Mouse (Mus musculus): ENCODE results near the gene Wdr93. TPM values are rescaled to one million over a fixed set of nuclear protein-coding genes. Genes with fewer than 3 reads are reported as not detected.

Gene Wdr93
- polyA plus RNA-seq, 1 experiment from 2014 or later = 0.45 TPM

DNA sequence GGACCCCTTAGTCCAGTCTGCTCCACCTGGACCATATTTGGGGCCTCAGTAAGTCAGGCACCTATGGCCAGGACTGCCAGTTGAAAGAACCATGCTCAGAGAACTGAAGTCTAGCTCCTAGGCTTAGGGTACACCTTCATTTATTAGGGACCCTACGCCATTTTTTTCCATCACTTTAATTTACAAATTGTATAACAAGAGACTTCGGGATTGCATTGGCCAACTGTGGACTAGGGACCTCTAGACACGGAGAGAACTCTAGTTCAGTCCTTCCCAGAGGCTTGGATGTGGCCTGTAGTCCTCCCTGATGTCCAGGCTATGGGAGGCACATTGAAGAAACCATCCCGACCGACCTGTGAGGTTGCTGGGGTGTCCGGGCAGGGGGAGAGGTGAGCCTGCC lies 50.7 kb downstream of the Wdr93 start, which contains the start of gene Mesp1:
Gene Mesp1 (minus strand): TSS at position 101 of the 400 bp plus-strand sequence.
- Histone ChIP-seq H3K4me1 (peaks cover 50% of the 10 kb centered on the region), H3K9me3 (no peaks in the 10 kb centered on the region), H3K27me3 (ENCODE audit: poor library complexity, severe bottlenecking) (peaks cover 93% of the 10 kb centered on the region), H3K36me3 (replicated peaks) (no peaks in the 10 kb centered on the region), H3K4me3 (peak within 1 kb of the TSS; percentile 56), H3K27ac (peak within 1 kb of the TSS; percentile 48)
- WGBS = 78% methylated on average over 6 of the region's 6 CpGs
- no peak for DNase-seq (ENCODE audit: extremely low spot score, low spot score)

DNA sequence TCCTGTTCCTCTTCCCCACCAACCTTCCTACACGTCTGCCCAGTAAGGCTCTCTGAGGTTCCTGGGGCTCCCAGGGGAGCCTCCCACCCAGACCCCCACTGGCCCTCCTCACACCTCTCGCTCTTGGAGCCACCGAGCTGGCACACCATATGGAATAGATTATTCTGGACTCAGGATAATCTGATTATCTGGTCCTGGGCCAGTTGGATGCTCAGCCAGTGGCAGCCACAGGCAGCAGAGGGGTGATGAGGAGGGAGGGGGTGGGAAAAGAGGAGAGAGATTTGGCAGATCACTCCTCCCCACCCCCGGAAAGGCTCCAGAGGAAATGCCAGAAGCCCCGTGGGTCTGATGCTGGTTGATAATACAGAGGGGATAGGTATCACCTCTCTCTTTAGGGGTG lies 55.6 kb downstream of the Wdr93 start:
- 33% methylated on average over 5 of the region's 5 CpGs for WGBS
- H3K4me3 ChIP-seq = no peak overlapping the region
- H3K27me3 ChIP-seq (ENCODE audit: poor library complexity, severe bottlenecking) = peaks cover 64% of the 10 kb centered on the region
- H3K9me3 ChIP-seq = no peaks in the 10 kb centered on the region
- no peak for DNase-seq (ENCODE audit: extremely low spot score, low spot score)
- no peaks in the 10 kb centered on the region for H3K36me3 ChIP-seq (replicated peaks)
- peaks cover 39% of the 10 kb centered on the region for H3K4me1 ChIP-seq
- peak overlapping the region; percentile 6; the same call in 1 of the 2 replicates for H3K27ac ChIP-seq

DNA sequence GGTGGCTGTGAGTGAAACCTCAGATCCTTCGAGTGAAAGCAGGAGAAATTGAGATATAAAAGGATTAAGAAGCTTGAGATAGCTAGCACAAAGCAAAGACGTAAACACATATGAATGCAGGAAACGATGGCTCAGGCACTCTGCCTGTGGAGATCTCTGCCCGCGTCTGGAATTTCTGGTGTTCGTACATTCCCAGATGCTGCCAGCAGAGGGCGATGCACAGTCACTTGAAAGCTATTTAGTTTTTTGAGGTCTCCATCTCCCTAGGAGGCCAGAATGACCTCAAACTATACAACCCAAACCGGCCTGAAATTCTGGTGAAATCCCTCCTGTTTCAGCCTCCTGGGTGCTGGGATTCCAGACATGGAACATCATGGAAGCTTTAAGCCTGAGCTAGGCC lies 56.1 kb downstream of the Wdr93 start:
- WGBS = 4% methylated on average over 8 of the region's 8 CpGs
- Histone ChIP-seq H3K27ac (no peak overlapping the region), H3K4me1 (peaks cover 39% of the 10 kb centered on the region), H3K9me3 (no peaks in the 10 kb centered on the region), H3K36me3 (replicated peaks) (no peaks in the 10 kb centered on the region), H3K27me3 (ENCODE audit: poor library complexity, severe bottlenecking) (peaks cover 60% of the 10 kb centered on the region), H3K4me3 (no peak overlapping the region)
- DNase-seq (ENCODE audit: extremely low spot score, low spot score) = peak; percentile 79

DNA sequence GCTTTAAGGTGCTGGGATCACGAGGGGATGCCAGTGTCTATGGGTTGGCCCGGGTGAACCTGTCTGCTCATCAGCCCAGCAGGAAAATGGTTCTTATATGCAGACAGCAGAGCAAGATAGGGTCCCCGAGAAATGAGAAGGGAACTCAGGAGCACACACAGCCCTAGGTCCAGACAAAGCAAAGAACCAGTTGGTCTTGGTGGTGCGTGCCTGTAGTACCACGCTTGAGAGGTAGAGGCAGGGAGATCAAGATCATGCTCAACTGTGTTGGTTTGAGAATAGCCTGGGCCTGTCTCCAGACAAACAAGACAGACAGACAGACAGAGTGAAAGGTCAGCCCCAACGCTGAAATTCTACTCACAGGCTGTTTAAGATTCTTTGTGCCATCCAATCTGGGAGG lies 56.5 kb downstream of the Wdr93 start:
- Histone ChIP-seq H3K4me1 (peaks cover 39% of the 10 kb centered on the region), H3K4me3 (no peak overlapping the region), H3K27ac (no peak overlapping the region), H3K27me3 (ENCODE audit: poor library complexity, severe bottlenecking) (peaks cover 55% of the 10 kb centered on the region), H3K9me3 (no peaks in the 10 kb centered on the region), H3K36me3 (replicated peaks) (no peaks in the 10 kb centered on the region)
- no peak for DNase-seq (ENCODE audit: extremely low spot score, low spot score)
- 74% methylated on average over 6 of the region's 6 CpGs for WGBS

DNA sequence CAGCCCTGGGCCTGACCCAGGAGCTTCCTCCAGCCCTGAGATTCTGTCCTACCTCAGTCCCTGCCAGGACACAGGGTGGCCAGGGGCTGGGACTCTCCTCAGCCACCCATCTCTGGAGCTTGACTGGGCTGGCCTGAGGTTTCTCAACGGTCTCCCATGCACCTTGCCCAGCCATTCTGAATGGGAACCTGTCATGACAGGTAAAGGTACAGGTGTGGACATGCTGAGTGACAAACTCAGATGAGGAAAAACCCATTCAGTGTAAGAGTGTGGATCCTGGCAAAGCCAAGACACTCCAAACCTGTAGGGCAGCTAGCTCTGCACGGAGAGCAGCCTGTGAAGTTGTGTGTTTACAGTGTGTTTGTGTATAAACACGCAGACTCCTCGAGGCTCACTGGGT lies 57.4 kb downstream of the Wdr93 start:
- 87% methylated on average over 4 of the region's 4 CpGs for WGBS
- no peaks in the 10 kb centered on the region for H3K36me3 ChIP-seq (replicated peaks)
- peaks cover 47% of the 10 kb centered on the region for H3K27me3 ChIP-seq (ENCODE audit: poor library complexity, severe bottlenecking)
- peaks cover 39% of the 10 kb centered on the region for H3K4me1 ChIP-seq
- H3K4me3 ChIP-seq = no peak overlapping the region
- no peak for DNase-seq (ENCODE audit: extremely low spot score, low spot score)
- no peak overlapping the region for H3K27ac ChIP-seq
- H3K9me3 ChIP-seq = no peaks in the 10 kb centered on the region

DNA sequence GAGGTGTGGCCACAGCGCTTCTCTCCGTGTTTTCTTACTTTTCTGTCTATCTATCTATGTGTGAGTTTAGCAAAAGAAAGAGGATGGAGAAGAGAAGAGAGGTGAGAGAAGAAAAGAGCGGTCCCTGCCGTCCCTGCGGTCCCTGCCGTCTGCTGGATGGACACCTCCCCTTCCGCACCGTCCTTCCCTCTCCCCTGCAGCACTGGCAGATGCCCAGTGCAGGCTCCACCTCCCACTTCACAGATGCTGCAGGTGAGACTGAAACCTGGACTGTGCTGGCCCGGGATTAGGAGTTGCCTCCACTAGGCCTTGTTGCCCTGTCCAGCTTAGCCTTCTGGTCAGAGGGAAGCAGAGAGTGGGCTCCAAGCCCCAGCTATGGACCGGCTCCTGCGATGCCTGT lies 58.4 kb downstream of the Wdr93 start:
- no peaks in the 10 kb centered on the region for H3K36me3 ChIP-seq (replicated peaks)
- peaks cover 39% of the 10 kb centered on the region for H3K4me1 ChIP-seq
- no peak for DNase-seq (ENCODE audit: extremely low spot score, low spot score)
- no peaks in the 10 kb centered on the region for H3K9me3 ChIP-seq
- H3K4me3 ChIP-seq = no peak overlapping the region
- 79% methylated on average over 11 of the region's 11 CpGs for WGBS
- no peak overlapping the region; the same call in 1 of the 2 replicates for H3K27ac ChIP-seq
- H3K27me3 ChIP-seq (ENCODE audit: poor library complexity, severe bottlenecking) = peaks cover 37% of the 10 kb centered on the region

DNA sequence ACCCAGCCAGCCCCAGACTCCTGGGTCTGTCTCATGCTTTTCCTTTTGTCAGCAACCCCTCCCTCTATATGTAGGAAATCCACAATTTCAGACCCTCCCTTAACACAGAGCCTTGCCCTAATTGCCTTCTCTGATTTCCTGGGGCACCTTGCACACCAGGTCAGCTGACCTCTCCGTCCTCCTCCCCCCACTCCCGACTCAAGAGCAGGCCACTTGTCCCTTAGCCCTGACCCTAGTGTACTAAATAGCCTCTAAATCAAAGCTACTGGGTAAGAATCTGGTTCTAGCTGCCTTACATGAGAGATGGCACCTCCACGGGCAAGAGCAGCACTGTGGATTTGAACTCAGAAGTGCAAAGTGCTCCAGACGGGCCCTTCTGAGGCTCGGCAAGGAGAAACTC lies 59.1 kb downstream of the Wdr93 start:
- no peak overlapping the region; the same call in 1 of the 2 replicates for H3K27ac ChIP-seq
- WGBS = 73% methylated on average over 5 of the region's 5 CpGs

DNA sequence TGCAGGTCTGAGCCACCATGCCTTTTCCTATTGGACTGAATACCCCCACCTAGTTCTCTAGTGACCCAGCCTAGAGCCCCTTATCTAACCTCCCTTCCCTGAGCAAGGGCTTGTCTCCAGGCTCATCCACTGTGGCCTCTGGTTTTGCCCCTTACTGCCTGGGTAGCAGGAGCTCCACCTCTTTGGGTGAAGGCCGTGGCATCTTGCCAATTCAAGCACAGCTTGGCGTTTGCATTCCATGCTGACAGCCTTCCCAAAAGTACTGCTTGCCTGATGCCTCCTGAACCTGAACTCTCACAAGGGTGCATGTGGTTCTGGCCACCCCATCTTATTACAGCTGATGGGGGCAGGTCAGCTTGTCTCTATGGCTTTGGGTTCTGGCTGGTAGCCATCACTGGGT lies 60.9 kb downstream of the Wdr93 start:
- Histone ChIP-seq H3K4me1 (peaks cover 22% of the 10 kb centered on the region), H3K4me3 (no peak overlapping the region), H3K9me3 (no peaks in the 10 kb centered on the region), H3K27me3 (ENCODE audit: poor library complexity, severe bottlenecking) (peaks cover 13% of the 10 kb centered on the region; the same call in 1 of the 2 replicates), H3K27ac (no peak overlapping the region), H3K36me3 (replicated peaks) (no peaks in the 10 kb centered on the region)
- DNase-seq (ENCODE audit: extremely low spot score, low spot score) = no peak
- whole genome bisulfite sequencing = 87% methylated on average over 2 of the region's 2 CpGs

More for the DNA sequence above, 59.1 kb downstream of the Wdr93 start:
- H3K9me3 ChIP-seq = no peaks in the 10 kb centered on the region
- H3K4me1 ChIP-seq = peaks cover 37% of the 10 kb centered on the region
- H3K4me3 ChIP-seq = no peak overlapping the region
- H3K27me3 ChIP-seq (ENCODE audit: poor library complexity, severe bottlenecking) = peaks cover 31% of the 10 kb centered on the region
- no peak for DNase-seq (ENCODE audit: extremely low spot score, low spot score)
- no peaks in the 10 kb centered on the region for H3K36me3 ChIP-seq (replicated peaks)

DNA sequence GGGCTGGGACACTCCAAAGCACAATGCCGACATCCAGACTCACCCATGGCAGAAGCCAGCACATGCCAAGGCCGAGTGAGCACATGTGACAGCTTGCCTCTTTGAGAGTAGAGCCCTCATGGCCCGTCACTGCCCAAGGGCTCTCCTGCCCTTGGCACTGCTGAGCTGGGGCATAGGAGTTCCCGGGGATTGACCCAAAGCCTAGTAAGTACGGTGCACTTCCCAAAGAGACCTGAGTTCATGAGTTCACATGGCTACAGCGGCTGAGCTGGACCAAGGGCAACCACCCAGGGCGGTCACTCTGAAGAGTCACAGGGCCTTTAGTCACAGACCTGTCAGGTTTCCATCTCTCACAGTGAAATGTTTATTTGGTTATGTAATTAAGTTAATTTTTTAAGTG lies 65.6 kb downstream of the Wdr93 start:
- no peaks in the 10 kb centered on the region for H3K9me3 ChIP-seq
- H3K4me3 ChIP-seq = no peak overlapping the region
- DNase-seq (ENCODE audit: extremely low spot score, low spot score) = no peak

DNA sequence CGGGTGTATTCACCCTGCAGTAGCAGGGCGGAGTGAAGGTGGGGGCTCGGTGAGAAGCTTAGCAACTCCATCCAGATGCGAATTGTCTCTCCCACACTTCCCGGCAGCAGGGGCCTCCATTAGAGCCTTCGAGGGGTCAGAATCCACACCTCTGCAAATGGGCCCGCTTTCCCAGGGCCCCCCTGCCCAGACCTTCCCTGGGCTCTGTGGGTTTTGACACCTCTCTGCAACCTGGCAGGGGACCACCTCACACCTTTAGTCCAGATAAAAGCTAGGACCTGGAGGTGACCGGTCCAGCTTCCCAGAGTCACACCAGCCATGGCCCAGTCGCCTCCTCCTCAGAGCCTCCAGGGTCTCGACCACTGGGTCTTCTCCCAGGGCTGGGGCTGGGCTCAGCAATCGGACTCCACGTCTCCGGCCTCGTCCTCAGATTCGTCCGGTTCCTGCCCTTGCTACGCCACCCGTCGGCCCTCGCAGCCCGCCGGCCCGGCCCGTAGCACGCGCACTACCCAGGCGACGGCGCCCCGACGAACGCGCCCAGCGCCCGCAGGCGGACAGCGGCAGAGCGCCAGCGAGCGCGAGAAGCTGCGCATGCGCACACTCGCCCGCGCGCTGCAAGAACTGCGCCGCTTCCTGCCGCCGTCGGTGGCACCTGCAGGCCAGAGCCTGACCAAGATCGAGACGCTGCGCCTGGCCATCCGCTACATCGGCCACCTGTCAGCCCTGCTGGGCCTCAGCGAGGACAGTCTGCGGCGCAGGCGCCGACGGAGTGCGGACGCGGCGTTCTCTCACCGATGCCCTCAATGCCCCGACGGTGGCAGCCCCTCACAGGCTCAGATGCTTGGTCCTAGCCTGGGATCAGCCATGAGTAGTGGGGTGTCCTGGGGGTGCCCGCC lies 67.9 kb downstream of the Wdr93 start, which contains the start of gene Mesp2:
Gene Mesp2 (plus strand): TSS at position 117 of the 896 bp plus-strand sequence.
- peak; percentile 63 for DNase-seq (ENCODE audit: extremely low spot score, low spot score)
- Histone ChIP-seq H3K4me3 (peak within 1 kb of the TSS; percentile 44), H3K4me1 (peaks cover 9% of the 10 kb centered on the region), H3K27ac (peak within 1 kb of the TSS; percentile 60), H3K9me3 (no peaks in the 10 kb centered on the region), H3K27me3 (ENCODE audit: poor library complexity, severe bottlenecking) (peaks cover 38% of the 10 kb centered on the region), H3K36me3 (replicated peaks) (no peaks in the 10 kb centered on the region)
- WGBS = 23% methylated on average over 71 of the region's 71 CpGs

More for the DNA sequence above, 65.6 kb downstream of the Wdr93 start:
- Histone ChIP-seq H3K27ac (no peak overlapping the region), H3K36me3 (replicated peaks) (no peaks in the 10 kb centered on the region), H3K4me1 (peaks cover 9% of the 10 kb centered on the region), H3K27me3 (ENCODE audit: poor library complexity, severe bottlenecking) (peaks cover 38% of the 10 kb centered on the region)
- 85% methylated on average over 7 of the region's 7 CpGs for WGBS

DNA sequence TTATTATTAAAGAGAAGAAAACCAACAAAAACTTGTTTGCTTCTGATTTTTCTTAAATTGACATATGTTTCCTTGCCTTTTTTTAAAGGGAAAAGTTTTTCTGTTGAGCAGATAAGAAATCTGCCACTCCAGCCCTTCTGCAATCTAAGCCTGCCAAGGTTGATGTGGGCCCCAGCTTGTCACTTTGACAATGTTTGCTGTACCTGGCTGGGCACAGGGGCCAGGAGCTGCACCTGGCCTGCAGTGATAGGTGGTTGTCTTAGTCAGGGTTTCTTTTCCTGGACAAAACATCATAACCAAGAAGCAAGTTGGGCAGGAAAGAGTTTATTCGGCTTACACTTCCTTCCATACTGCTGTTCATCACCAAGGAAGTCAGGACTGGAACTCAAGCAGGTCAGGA lies 70.4 kb downstream of the Wdr93 start:
- DNase-seq (ENCODE audit: extremely low spot score, low spot score) = no peak
- no peak overlapping the region for H3K4me3 ChIP-seq
- WGBS = 90% methylated on average over 1 of the region's 1 CpGs
- no peak overlapping the region for H3K27ac ChIP-seq
- no peaks in the 10 kb centered on the region for H3K36me3 ChIP-seq (replicated peaks)
- H3K4me1 ChIP-seq = peaks cover 13% of the 10 kb centered on the region
- peaks cover 56% of the 10 kb centered on the region for H3K27me3 ChIP-seq (ENCODE audit: poor library complexity, severe bottlenecking)
- H3K9me3 ChIP-seq = no peaks in the 10 kb centered on the region

DNA sequence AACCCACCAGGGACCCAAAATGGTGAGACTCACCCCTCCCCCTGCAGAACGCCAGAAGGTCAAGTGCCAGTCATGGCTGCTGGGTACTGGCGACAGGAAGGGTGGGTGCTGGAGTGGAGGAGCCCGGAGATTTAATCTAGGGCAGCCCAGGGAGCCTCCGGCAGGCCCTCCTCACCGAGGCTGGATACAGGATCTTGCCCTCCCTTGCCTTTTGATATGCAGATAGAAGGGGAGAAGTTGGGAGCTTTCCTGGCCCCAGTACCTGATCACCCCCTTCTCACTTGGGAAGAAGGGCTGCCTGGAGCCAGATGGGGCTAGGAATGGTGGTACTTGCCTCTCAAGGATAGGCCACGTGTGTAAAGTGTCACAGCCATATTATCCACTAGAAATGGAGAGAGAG lies 75.4 kb downstream of the Wdr93 start:
- 3% methylated on average over 6 of the region's 6 CpGs for WGBS
- peaks cover 26% of the 10 kb centered on the region for H3K4me1 ChIP-seq
- H3K36me3 ChIP-seq (replicated peaks) = no peaks in the 10 kb centered on the region
- peaks cover 47% of the 10 kb centered on the region for H3K27me3 ChIP-seq (ENCODE audit: poor library complexity, severe bottlenecking)
- H3K9me3 ChIP-seq = no peaks in the 10 kb centered on the region
- no peak overlapping the region for H3K4me3 ChIP-seq
- no peak overlapping the region for H3K27ac ChIP-seq
- no peak for DNase-seq (ENCODE audit: extremely low spot score, low spot score)

DNA sequence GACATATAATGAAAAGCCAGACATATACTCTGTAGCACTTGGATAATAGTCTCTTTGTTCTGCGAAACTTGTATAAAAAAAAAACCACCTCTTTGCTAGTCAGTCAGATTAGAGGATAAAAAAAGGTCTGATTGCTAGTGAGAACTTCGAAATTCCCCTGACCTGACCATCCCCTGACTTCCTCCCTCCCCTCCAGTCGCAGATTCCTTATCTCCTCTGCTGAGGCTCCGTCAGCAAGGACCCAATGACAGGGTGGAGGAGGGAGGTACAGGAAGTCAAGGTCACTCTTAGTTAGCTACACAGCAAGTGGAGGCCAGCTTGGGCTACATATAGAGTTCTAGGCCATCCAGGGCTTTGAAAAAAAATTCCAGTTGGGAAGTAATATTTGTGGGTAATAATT lies 76.6 kb downstream of the Wdr93 start:
- Histone ChIP-seq H3K27ac (no peak overlapping the region), H3K36me3 (replicated peaks) (no peaks in the 10 kb centered on the region), H3K4me3 (no peak overlapping the region), H3K4me1 (peaks cover 26% of the 10 kb centered on the region), H3K9me3 (no peaks in the 10 kb centered on the region; the same call in 1 of the 2 replicates), H3K27me3 (ENCODE audit: poor library complexity, severe bottlenecking) (peaks cover 47% of the 10 kb centered on the region)
- 50% methylated on average over 4 of the region's 4 CpGs for WGBS
- no peak for DNase-seq (ENCODE audit: extremely low spot score, low spot score)

All from forebrain, embryonic 10.5 days (tissue).